Mouse (Mus musculus) heart, postnatal 0 days (tissue): ENCODE results near the gene Ifit3b. TPM values are rescaled to one million over a fixed set of nuclear protein-coding genes. Genes with fewer than 3 reads are reported as not detected.
"Not testable (repeated sequence)": the region's sequence is repeated elsewhere in the genome, so short reads cannot be mapped to it uniquely, and the experiment has no call there.

Source experiments
- ATAC-seq: fragments of 200-750 bp; cut with Nextera tagmentation; 2 replicates; pipeline ENCODE4 v1.8.0; 2017; ENCODE audit warnings: low read depth, moderate number of reproducible peaks, moderate library complexity; ENCODE audit not compliant: insufficient read depth
- DNase-seq: peaks from one replicate; pipeline ENCODE4 v3.0.0-alpha.2; 2016; ENCODE audit warnings: low spot score
- H3K27ac ChIP-seq: fragments of 300-500 bp; sonication (generic); 2 replicates; pipeline ENCODE4 v1.5.1; 2014; ENCODE audit warnings: low read depth, mild to moderate bottlenecking
- H3K27me3 ChIP-seq: fragments of 300-500 bp; sonication (generic); 2 replicates; pipeline ENCODE4 v1.6.1; 2014; ENCODE audit warnings: low read length, mixed read lengths; ENCODE audit not compliant: control insufficient read depth, insufficient read depth
- H3K36me3 ChIP-seq: fragments of 300-500 bp; sonication (generic); replicated peaks from 2 replicates; pipeline ENCODE4 v1.6.1; 2014; ENCODE audit warnings: low read length, mixed read lengths; ENCODE audit not compliant: control insufficient read depth, insufficient read depth
- H3K4me1 ChIP-seq: fragments of 300-500 bp; sonication (generic); 2 replicates; pipeline ENCODE4 v1.6.1; 2014; ENCODE audit warnings: antibody characterized with exemption; ENCODE audit not compliant: control insufficient read depth, insufficient read depth
- H3K4me2 ChIP-seq: fragments of 300-500 bp; sonication (generic); 2 replicates; pipeline ENCODE4 v1.6.1; 2014; ENCODE audit warnings: low read depth, mild to moderate bottlenecking, low read length, moderate library complexity
- H3K4me3 ChIP-seq: fragments of 300-500 bp; sonication (generic); 2 replicates; pipeline ENCODE4 v1.5.1; 2014; ENCODE audit warnings: low read depth, low read length
- H3K9ac ChIP-seq: fragments of 300-500 bp; sonication (generic); replicated peaks from 2 replicates; pipeline ENCODE4 v1.6.1; 2014; ENCODE audit warnings: low read depth, low read length, mixed read lengths
- H3K9me3 ChIP-seq: fragments of 300-500 bp; sonication (generic); replicated peaks from 2 replicates; pipeline ENCODE4 v1.6.1; 2016; ENCODE audit warnings: low read length; ENCODE audit not compliant: control insufficient read depth
- CTCF ChIP-seq: IDR thresholded peaks from 2 replicates; pipeline ENCODE4 v1.5.1; 2016; ENCODE audit warnings: antibody characterized with exemption, control low read depth, low read depth
- EP300 ChIP-seq: IDR thresholded peaks from 2 replicates; pipeline ENCODE4 v1.6.1; 2016; ENCODE audit warnings: antibody characterized with exemption, low read depth
- WGBS: fragments of 180-500 bp; shearing (Covaris S2); extraction: QIAGEN DNeasy Blood & Tissue Kit; methylation state at CpG from one replicate; pipeline ENCODE4 v1.1.7; 2014; 5-methylcytosine and 5-hydroxymethylcytosine counted together
- polyA plus RNA-seq: library from polyadenylated mRNA; unstranded; fragments of >200 nt; fragmentation: Nextera tagmentation; extraction: Ambion mirVana; gene quantifications from 2 replicates; pipeline ENCODE4 v1.2.1, GENCODE M21; 2015
- total RNA-seq: library from RNA; depleted of rRNA; stranded (reverse); fragments of >200 nt; gene quantifications from 2 replicates; pipeline ENCODE4 v1.2.3, GENCODE M21; 2014; ENCODE audit warnings: low replicate concordance

Gene Ifit3b
- total and polyA plus RNA-seq, 2 experiments from 2014 or later = 0.57 to 0.72 TPM

DNA sequence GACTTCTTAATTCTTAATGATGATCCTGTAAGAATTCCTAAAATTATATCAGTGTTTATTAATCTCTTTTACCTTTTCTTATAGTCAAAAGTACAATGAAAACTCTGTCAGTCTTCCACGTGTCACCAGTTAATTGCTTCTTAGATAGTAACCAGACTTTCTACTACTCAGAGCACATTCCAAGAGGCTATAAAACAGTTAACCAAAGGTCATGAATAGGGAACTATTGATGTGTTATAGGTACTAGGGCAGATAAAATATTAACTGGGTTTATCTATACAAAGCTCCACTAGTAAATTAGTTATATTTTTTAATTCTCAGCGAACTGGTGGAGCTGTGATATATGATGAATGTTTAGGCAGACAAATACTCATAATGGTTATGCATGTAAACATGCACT is 19.7 kb downstream of the Ifit3b start:
- 63% methylated on average over 2 of the region's 2 CpGs for WGBS
- no peaks in the 10 kb centered on the region for H3K4me1 ChIP-seq
- H3K9me3 ChIP-seq = no peaks in the 10 kb centered on the region
- no peaks in the 10 kb centered on the region for H3K36me3 ChIP-seq
- H3K9ac ChIP-seq = no peak overlapping the region
- H3K27me3 ChIP-seq = no peaks in the 10 kb centered on the region
- no peak overlapping the region for H3K27ac ChIP-seq
- DNase-seq (no peak), ATAC-seq (no peak)
- H3K4me3 ChIP-seq = no peak overlapping the region
- no peak overlapping the region for H3K4me2 ChIP-seq
- TF ChIP-seq EP300 = no peak
- no peak for TF ChIP-seq CTCF

DNA sequence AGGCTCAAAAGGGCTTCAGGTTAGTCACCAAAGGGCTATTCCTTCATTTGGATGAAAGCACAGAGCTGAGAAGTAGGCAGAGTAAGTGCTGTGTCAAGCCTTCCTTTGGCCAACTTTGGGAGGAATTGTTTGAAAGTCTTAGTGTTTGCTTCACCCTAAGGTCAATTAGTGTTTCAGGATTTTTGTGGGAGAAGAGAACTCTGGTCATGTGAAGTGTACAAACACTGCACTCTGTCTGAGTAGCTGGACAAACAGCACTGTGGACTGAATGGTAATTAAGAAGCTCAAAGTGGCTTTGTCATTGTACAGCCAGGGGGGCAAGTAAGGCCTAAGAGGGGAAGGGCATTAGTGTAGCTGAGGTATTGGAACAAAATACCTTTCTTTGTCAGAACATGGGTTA is 23.7 kb downstream of the Ifit3b start:
- Histone ChIP-seq H3K27ac (no peak overlapping the region), H3K36me3 (no peaks in the 10 kb centered on the region), H3K9me3 (no peaks in the 10 kb centered on the region), H3K4me3 (no peak overlapping the region), H3K9ac (no peak overlapping the region), H3K4me1 (no peaks in the 10 kb centered on the region), H3K4me2 (no peak overlapping the region), H3K27me3 (no peaks in the 10 kb centered on the region)
- ATAC-seq = no peak
- DNase-seq = no peak
- TF ChIP-seq CTCF (no peak), EP300 (no peak)

DNA sequence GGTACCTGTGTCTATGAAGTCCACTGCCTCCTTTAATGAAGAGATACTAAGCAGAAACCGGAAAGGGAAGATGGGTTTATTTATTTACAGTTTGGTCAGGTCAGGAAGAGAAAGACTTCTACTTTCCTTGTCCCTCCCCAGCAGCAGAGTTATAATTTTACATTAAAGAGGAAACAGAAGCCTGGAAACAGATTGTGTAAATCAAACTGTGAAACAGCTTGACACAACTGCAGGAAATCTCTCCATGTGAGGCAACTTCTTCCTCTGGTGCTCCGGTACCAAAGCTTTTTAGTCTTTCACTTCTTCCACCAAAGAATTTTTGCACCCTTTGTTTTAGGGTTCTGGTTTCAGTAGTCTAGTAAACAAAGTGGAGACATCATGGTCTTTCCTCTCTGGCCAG is 25.7 kb downstream of the Ifit3b start:
- 64% methylated on average over 2 of the region's 2 CpGs for WGBS
- no peak for ATAC-seq

DNA sequence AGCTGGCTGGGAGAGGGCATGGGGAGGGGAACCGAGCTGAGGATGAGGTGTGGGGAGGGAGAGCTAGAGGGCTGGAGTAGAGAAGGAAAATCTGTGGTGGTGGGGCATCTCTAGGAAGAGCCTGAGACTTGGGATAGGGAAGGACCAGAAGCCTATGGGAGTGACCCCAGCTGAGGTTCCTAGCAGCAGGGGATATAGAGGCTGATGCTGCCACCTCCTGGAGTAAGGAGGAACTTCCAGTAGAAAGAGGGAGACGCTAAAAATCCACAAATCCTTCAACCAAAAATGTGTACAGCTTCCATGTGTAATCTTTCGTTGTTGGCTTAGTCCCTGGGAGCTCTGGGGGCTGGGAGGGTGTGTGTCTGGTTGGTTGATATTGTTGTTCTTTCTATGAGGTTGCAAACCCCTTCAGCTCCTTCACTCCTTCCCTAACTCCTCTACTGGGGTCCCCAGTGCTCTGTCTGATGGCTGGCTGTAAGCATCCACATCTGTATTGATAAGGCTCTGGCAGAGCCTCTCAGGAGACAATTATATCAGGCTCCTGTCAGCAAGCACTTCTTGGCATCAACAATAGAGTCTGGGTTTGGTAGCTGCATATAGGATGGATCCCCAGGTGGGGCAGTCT is 29.3 kb downstream of the Ifit3b start:
- DNase-seq (peak; percentile 71), ATAC-seq (peak; percentile 66)
- Histone ChIP-seq H3K4me2 (no peak overlapping the region), H3K9me3 (no peaks in the 10 kb centered on the region), H3K27ac (no peak overlapping the region), H3K9ac (no peak overlapping the region), H3K27me3 (no peaks in the 10 kb centered on the region), H3K36me3 (no peaks in the 10 kb centered on the region), H3K4me1 (no peaks in the 10 kb centered on the region), H3K4me3 (no peak overlapping the region)
- TF ChIP-seq EP300 (no peak), CTCF (peak; percentile 83)
- 13% methylated on average over 3 of the region's 3 CpGs for WGBS

More for the DNA sequence above, 25.7 kb downstream of the Ifit3b start:
- DNase-seq = no peak
- TF ChIP-seq CTCF (no peak), EP300 (no peak)
- H3K4me1 ChIP-seq = no peaks in the 10 kb centered on the region
- H3K9me3 ChIP-seq = no peaks in the 10 kb centered on the region
- H3K9ac ChIP-seq = no peak overlapping the region
- H3K36me3 ChIP-seq = no peaks in the 10 kb centered on the region
- H3K27me3 ChIP-seq = no peaks in the 10 kb centered on the region
- no peak overlapping the region for H3K4me2 ChIP-seq
- no peak overlapping the region for H3K27ac ChIP-seq
- H3K4me3 ChIP-seq = no peak overlapping the region

DNA sequence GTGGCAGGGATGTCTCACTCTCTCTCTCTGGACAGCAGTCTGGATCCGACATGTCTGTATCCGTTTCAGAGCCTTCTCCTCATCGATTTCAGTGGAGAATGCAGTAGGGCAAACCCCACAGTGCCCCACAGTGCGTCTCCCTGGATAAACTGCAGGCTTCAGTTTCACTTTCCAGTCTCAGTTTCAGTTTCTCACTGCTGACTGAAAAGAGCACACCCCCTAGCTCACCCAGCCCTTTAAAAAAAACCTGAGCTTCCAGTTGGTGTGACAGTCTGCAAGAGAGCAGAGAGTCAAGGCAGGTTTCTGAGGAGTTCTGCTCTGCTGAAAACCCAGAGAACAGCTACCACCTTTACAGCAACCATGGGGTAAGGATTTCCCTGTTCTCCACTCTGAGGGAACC is 32.9 kb downstream of the Ifit3b start, which contains the start of the genes Ifit1bl2 and Ifit1:
TSS of gene Ifit1bl2 (minus strand) at position 121 of the 400 bp plus-strand sequence.
TSS of gene Ifit1 (plus strand) at position 249 of the 400 bp plus-strand sequence.
- peak; percentile 60 for ATAC-seq
- H3K27ac ChIP-seq = no peak within 1 kb of the TSS
- H3K36me3 ChIP-seq = no peaks in the 10 kb centered on the region
- peak within 1 kb of the TSS; percentile 59 for H3K4me2 ChIP-seq
- peak within 1 kb of the TSS; percentile 33 for H3K4me3 ChIP-seq
- no peak for TF ChIP-seq CTCF
- no peak for TF ChIP-seq EP300
- no peak for DNase-seq
- no peaks in the 10 kb centered on the region for H3K27me3 ChIP-seq
- peaks cover 4% of the 10 kb centered on the region for H3K4me1 ChIP-seq
- peak within 1 kb of the TSS; percentile 38 for H3K9ac ChIP-seq
- 24% methylated on average over 4 of the region's 4 CpGs for WGBS
- no peaks in the 10 kb centered on the region for H3K9me3 ChIP-seq

DNA sequence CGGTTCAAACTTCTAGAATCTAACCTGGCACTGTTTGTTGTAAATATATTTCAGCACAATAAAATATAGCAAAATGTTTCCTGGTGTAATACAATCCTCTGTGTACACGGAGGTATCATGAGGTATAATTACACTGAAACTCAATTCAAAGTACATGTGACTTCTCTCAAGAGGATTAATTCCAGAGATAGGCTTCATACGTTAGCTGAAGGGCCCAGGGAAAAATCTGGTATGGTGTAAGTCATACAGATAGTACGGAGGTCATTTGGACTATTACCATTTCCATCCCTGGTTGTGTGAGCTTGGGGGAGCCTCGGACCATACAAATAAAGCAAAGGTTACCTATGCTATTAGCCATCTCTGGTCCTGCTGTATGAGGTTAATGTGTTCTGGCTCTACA is 34.8 kb downstream of the Ifit3b start:
- TF ChIP-seq CTCF (no peak), EP300 (no peak)
- Histone ChIP-seq H3K4me1 (peaks cover 4% of the 10 kb centered on the region), H3K36me3 (no peaks in the 10 kb centered on the region), H3K9me3 (no peaks in the 10 kb centered on the region), H3K9ac (no peak overlapping the region), H3K4me3 (no peak overlapping the region), H3K4me2 (no peak overlapping the region; the same call in 1 of the 2 replicates), H3K27ac (no peak overlapping the region), H3K27me3 (no peaks in the 10 kb centered on the region)
- ATAC-seq (no peak), DNase-seq (no peak)
- WGBS = 49% methylated on average over 5 of the region's 5 CpGs

DNA sequence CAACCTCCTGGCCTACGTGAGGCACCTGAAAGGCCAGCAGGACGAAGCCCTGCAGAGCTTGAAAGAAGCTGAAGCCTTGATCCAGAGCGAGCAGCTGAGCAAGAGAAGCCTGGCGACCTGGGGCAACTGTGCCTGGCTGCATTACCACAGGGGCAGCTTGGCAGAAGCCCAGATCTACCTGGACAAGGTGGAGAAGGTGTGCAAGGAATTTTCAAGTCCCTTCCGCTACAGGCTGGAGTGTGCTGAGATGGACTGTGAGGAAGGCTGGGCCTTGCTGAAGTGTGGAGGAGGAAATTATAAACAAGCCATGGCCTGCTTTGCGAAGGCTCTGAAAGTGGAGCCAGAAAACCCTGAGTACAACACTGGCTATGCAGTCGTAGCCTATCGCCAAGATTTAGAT is 39.9 kb downstream of the Ifit3b start:
- H3K4me3 ChIP-seq, H3K4me2 ChIP-seq, H3K4me1 ChIP-seq, H3K9ac ChIP-seq, H3K9me3 ChIP-seq, H3K27ac ChIP-seq, ATAC-seq, H3K36me3 ChIP-seq, DNase-seq, H3K27me3 ChIP-seq: not testable (repeated sequence)
- 90% methylated on average over 7 of the region's 8 CpGs for WGBS
